Mouse (Mus musculus): ENCODE results near the gene Ralgps1.

DNA sequence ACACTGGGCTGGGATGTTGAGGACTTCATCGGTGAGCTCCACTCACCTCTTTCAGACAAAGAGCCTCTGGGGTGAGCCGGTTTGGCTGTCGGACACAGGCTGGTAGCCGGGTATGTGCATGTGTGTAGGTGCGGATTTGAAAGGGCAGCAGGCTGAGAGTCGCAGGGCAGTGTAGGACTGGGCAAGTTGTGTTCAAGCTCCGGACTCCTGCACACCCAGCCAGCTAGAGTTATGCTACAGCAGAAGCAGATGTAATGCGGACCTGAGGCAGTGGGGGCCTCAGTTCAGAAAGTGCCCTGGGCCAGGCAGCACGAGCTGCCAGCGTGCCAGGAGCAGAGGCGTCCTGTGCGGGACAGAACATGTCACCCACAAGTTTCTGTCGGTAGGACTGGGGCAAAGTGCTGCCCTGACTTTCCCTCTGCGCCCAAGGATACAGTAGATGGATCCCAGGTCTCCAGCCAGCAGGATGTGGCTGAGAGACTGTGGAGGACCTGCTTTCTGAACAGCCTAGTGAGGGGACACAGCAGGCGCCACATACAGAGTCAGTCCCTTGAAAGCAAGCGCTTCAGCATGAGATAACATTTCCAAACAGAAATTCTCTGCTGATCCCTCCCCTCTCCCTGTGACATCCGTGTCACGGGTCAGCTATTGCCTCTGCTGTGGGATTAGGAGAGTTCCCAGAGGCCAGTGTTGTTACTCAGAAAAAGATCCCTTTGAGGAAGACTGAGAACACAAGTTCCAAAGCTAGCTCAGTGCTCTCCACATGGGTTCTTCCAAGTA lies 154.5 kb downstream of the Ralgps1 start:
- TF ChIP-seq CTCF (IDR thresholded peaks at IDR 0.05; ENCODE audit: extremely low read depth, insufficient read depth, insufficient read length, insufficient replicate concordance) (no peak), POLR2A (IDR thresholded peaks at IDR 0.05; ENCODE audit: low read depth, low read length) (no peak)

All from spleen, adult 2 months (tissue).